Mouse (Mus musculus) heart, postnatal 36 days (tissue): ENCODE measurements around the gene Enthd1. TPM values are rescaled to one million over a fixed set of nuclear protein-coding genes. Genes with fewer than 3 reads are reported as not detected.

Experiments
- DNase-seq, 2 experiments: peaks; one replicate each; pipeline ENCODE4 v3.0.0; 2021 to 2022
- intact Hi-C: fragments of 180-260 bp; cut with DNase I; formaldehyde crosslinking; loops from one replicate; pipeline ENCODE4 v1.15.1; 2025
- total RNA-seq, 2 experiments: library from RNA; stranded (reverse); gene quantifications; 2 replicates each; pipeline ENCODE4 v1.2.3; 2021

Gene Enthd1
- total RNA-seq, 2 experiments from 2014 or later, result not detected

- no peak for DNase-seq
- intact Hi-C loops, result no loop called here
These were observed 74.8 kb downstream of the Enthd1 start for GRCm38 (mm10) chr15:80490151-80490550.

DNA sequence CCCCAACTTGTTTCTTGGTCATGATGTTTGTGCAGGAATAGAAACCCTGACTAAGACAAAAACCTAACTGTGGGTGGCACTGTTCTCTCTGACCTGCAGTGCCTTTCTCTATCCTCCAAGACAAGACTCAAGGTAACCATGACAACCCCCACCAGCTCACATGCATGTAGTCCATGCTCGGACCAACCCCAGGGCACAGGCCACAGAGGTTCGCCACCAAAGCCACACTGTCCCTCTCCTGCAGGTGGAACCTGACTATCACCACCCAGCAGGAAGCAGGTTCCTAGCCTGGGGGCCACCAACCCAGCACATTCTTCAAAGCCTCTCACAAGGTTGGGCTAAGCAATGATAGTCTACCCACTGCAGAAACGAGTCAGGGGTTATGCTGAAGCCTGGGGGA is 76.3 kb downstream of the Enthd1 start:
- DNase-seq, result no peak
- intact Hi-C loops, result loop anchor here (5.0 kb wide), 1 partner anchor 96 kb away; no protein-coding TSS in a partner anchor

GRCm38 (mm10) chr15:80485601-80486000 is 79.4 kb downstream of the Enthd1 start:
- intact Hi-C loops, result loop anchor here (5.0 kb wide), 1 partner anchor 93 kb away; no protein-coding TSS in a partner anchor
- DNase-seq, result no peak

DNA sequence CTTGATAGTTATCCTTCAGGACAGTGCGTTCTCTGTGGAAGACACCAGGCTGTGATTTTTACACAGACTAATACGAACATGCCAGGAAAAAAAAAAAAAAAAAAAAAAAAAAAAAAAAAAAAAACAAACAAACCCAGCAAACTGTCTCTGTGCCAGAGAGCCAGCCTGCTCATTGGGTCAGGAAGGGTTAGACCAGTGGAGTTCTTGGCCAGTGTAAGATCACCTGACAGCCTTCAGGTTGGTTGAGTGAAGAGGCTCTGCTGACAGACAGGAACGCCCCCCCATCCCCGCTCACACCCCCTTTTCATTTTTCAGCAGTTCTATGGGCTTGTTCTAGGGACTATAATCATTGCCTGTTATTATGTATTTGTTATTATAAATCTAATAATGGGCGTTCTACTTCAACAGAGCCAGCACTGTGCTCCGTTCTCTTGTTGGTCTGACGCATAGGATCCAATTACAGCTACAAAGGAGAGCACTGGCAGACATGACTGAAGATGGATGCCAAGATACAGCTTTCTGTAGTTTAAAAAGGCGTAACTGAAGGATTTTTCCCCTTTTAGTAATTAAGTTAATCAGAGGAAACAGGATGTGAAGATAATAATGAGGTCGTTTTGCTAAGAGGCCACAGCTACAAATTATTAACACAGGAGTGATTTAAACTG is 81.8 kb downstream of the Enthd1 start:
- intact Hi-C loops, result no loop called here
- no peak for DNase-seq

GRCm38 (mm10) chr15:80482348-80482747 is 82.6 kb downstream of the Enthd1 start:
- no peak for DNase-seq
- intact Hi-C loops, result no loop called here

DNA sequence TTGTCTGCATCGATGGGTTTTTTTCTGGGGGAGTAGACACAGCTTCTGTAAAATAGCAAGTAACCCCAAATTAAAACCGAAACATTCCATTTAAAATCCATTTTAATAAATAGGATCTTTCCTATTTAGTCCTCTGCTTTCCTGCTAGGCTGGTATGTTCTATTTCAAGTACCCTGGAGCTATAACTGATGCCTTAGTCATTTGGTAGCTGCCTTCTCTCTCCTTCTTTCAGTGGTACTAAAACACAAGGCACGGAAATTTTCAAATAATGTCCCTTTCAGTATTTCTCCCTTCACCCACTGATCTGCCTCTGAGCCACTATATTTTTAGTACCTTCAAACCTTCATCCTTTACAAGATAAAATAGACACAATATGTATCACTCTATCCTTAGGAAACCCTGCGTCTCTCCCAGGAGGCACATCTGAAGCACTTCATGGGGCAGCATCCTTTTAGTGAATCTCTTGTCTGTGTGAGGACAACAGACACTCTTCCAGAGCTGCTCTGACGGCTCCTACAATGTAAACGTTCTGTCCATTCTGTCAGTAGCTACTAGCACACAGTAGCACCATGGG is 90.4 kb downstream of the Enthd1 start:
- DNase-seq, result no peak
- intact Hi-C loops, result no loop called here

GRCm38 (mm10) chr15:80467876-80468275 is 97.1 kb downstream of the Enthd1 start:
- intact Hi-C loops, result no loop called here

GRCm38 (mm10) chr15:80462106-80462505 is 102.8 kb downstream of the Enthd1 start:
- DNase-seq, result no peak
- intact Hi-C loops, result no loop called here

More at GRCm38 (mm10) chr15:80467876-80468275, 97.1 kb downstream of the Enthd1 start:
- DNase-seq, result no peak

DNA sequence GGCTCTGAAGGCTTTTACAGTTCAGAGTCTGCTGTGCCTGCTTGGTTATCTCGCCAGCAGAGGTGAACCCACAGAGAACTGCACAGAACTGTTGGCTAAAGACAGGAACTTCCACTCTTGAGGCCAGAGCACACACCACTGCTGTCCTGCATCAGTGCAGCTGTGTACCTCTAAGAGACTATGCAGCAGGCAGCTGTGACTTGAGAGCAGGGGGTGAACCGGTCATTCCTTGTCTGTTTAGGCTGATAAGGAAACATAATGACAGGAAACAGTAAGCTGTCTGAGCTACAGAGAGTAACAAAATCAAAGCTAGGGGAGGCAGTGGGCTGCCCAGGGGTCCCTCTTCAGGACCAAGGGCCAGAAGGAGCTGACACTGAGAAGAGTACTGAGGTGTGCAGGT is 103.5 kb downstream of the Enthd1 start:
- intact Hi-C loops, result no loop called here
- DNase-seq, result no peak

GRCm38 (mm10) chr15:80460011-80460410 is 104.9 kb downstream of the Enthd1 start:
- intact Hi-C loops, result no loop called here
- DNase-seq, result no peak

DNA sequence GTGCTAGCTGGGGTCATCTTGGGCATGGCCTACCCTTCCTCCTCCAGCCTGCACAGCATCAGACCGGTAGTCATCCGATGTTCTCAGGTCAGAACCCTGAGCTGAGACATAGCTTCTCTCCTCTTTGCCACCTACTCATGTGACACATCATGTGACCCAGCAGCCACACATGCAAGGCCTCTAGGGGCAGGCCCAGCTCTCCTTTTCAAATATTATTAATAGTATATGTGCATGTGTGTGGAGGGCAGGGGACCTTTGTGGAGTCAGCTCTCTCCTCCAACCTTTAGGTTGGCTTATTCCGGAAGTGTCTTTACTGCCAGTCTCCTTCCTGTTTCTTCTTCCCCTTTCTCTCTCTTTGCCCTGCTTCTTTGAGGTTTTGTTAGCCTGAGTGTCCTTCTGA is 107.0 kb downstream of the Enthd1 start:
- DNase-seq, result no peak
- intact Hi-C loops, result no loop called here

GRCm38 (mm10) chr15:80454486-80454885 is 110.5 kb downstream of the Enthd1 start:
- intact Hi-C loops, result no loop called here
- no peak for DNase-seq

DNA sequence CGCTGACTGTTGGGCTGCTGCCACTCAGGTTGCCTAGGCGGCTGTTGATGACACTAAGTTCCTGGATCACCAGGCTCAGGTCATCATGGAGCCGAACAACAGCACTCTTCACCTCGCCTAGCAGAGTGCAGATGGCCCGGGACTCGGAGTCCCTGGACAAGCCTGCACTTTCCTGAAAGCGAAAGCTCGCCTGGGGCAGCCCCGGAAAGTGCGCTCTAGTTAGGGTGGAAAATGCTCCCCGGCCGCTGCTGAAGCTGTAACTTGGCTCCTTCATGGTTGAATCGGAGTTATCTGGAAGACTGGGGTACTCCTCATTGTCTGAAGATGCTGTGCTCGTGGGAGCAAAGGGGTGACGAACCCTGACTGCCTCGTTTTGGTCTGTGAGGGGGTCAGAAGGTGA is 112.5 kb downstream of the Enthd1 start:
- no peak for DNase-seq
- intact Hi-C loops, result no loop called here

GRCm38 (mm10) chr15:80445956-80446687 is 118.8 kb downstream of the Enthd1 start:
- intact Hi-C loops, result no loop called here

GRCm38 (mm10) chr15:80440195-80440594 is 124.8 kb downstream of the Enthd1 start:
- no peak for DNase-seq
- intact Hi-C loops, result no loop called here

More at GRCm38 (mm10) chr15:80445956-80446687, 118.8 kb downstream of the Enthd1 start:
- no peak for DNase-seq

- intact Hi-C loops, result no loop called here
These were observed 126.5 kb downstream of the Enthd1 start for GRCm38 (mm10) chr15:80438423-80438822.

GRCm38 (mm10) chr15:80437996-80438395 is 127.0 kb downstream of the Enthd1 start:
- DNase-seq, result no peak
- intact Hi-C loops, result no loop called here

More at GRCm38 (mm10) chr15:80438423-80438822, 126.5 kb downstream of the Enthd1 start:
- no peak for DNase-seq

GRCm38 (mm10) chr15:80436961-80437360 is 128.0 kb downstream of the Enthd1 start:
- DNase-seq, result no peak
- intact Hi-C loops, result no loop called here

DNA sequence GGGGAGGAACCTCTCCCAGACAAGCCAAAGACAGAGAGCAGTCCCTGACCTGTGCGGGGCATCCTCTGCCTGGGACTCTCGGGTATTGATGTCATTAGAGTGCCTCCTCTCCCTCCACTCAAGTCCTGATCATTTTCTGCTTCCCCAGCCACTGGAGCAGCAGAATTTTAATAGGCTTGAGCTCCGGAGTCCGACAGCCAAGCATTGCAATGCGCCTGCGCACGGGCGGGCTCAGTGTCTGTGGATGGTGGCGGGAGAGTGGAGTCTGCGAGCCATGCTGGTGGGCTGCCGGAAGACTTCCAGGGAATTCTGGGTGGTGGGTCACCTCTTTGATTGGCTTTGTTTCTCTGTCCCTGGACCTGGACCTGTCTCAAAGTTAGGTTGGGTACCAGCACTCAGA is 134.6 kb downstream of the Enthd1 start:
- intact Hi-C loops, result no loop called here
- no peak for DNase-seq

- DNase-seq, result no peak
- intact Hi-C loops, result no loop called here
These were observed 146.8 kb downstream of the Enthd1 start for GRCm38 (mm10) chr15:80418146-80418545.

- intact Hi-C loops, result no loop called here
- no peak for DNase-seq
These were observed 147.9 kb downstream of the Enthd1 start for GRCm38 (mm10) chr15:80417066-80417465.

DNA sequence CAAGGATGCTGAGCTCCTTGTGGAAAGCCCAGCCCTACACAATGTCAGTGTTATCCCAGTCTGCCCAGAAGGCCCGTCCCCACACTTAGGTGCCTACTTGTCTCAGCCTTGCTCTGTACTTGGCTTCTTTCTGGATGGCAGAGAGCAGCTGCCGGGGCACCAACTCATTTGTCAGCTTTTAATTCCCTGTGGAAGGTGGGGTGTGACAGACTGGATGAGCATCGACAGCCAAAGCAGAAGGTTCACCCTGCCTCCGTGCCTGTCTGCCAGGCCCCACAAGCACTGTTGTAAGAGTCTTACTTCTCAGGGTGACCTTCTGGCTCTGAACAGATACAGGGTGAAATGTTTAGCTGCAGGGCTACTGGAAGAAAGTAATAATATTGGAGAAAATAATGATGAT is 149.8 kb downstream of the Enthd1 start:
- no peak for DNase-seq
- intact Hi-C loops, result no loop called here
